Mouse (Mus musculus) adrenal gland, adult (tissue): ENCODE measurements around the gene Sirt7.

Experiments used
- DNase-seq, 2 experiments: peaks; one replicate each; pipeline ENCODE4 v3.0.0; 2022 to 2023; ENCODE audit warnings: low spot score in 1 of 2; ENCODE audit not compliant: inconsistent age in 2 of 2

Gene Sirt7

GRCm38 (mm10) chr11:120572752-120573584, 52.1 kb downstream of the Sirt7 start, which contains the start of gene P4hb:
Gene P4hb (minus strand): TSS chr11:120573253.
- peak; percentile 100 for DNase-seq

GRCm38 (mm10) chr11:120572417-120572751, 52.7 kb downstream of the Sirt7 start:
- DNase-seq = no peak

GRCm38 (mm10) chr11:120571754-120572416, 53.2 kb downstream of the Sirt7 start:
- DNase-seq = peak in 1 of 2 experiments; percentile 60

GRCm38 (mm10) chr11:120571122-120571521, 53.9 kb downstream of the Sirt7 start:
- no peak for DNase-seq
